Mouse (Mus musculus) liver, embryonic 12.5 days (tissue): ENCODE measurements around the gene Gm43738. TPM values are rescaled to one million over a fixed set of nuclear protein-coding genes. Genes with fewer than 3 reads are reported as not detected.
"Not testable (repeated sequence)": the region's sequence is repeated elsewhere in the genome, so short reads cannot be mapped to it uniquely, and the experiment has no call there.

Experiments
- ATAC-seq: fragments of 200-750 bp; cut with Nextera tagmentation; 2 replicates; pipeline ENCODE4 v1.8.0; 2017; ENCODE audit warnings: moderate number of reproducible peaks, mild to moderate bottlenecking, moderate library complexity
- H3K27ac ChIP-seq: fragments of 300-500 bp; sonication (generic); 2 replicates; pipeline ENCODE4 v1.5.1; 2016; ENCODE audit warnings: mild to moderate bottlenecking
- H3K27me3 ChIP-seq: fragments of 300-500 bp; sonication (generic); replicated peaks from 2 replicates; pipeline ENCODE4 v1.6.1; 2016; ENCODE audit warnings: mild to moderate bottlenecking, moderate library complexity
- H3K36me3 ChIP-seq: fragments of 300-500 bp; sonication (generic); 2 replicates; pipeline ENCODE4 v1.6.1; 2016; ENCODE audit warnings: mild to moderate bottlenecking, moderate library complexity
- H3K4me1 ChIP-seq: fragments of 300-500 bp; sonication (generic); 2 replicates; pipeline ENCODE4 v1.6.1; 2016
- H3K4me2 ChIP-seq: fragments of 300-500 bp; sonication (generic); 2 replicates; pipeline ENCODE4 v1.6.1; 2016; ENCODE audit warnings: mild to moderate bottlenecking, moderate library complexity
- H3K4me3 ChIP-seq: fragments of 300-500 bp; sonication (generic); 2 replicates; pipeline ENCODE4 v1.5.1; 2016; ENCODE audit warnings: mild to moderate bottlenecking, moderate library complexity
- H3K9ac ChIP-seq: fragments of 300-500 bp; sonication (generic); 2 replicates; pipeline ENCODE4 v1.6.1; 2016; ENCODE audit warnings: mild to moderate bottlenecking, moderate library complexity
- H3K9me3 ChIP-seq: fragments of 300-500 bp; sonication (generic); replicated peaks from 2 replicates; pipeline ENCODE4 v1.6.1; 2016; ENCODE audit warnings: mild to moderate bottlenecking, moderate library complexity
- WGBS: fragments of 180-500 bp; shearing (Covaris S2); methylation state at CpG from one replicate; pipeline ENCODE4 v1.1.7; 2016; ENCODE audit not compliant: insufficient replicate concordance; 5-methylcytosine and 5-hydroxymethylcytosine counted together
- polyA plus RNA-seq: library from polyadenylated mRNA; unstranded; fragments of >200 nt; fragmentation: Nextera tagmentation; extraction: Ambion mirVana; gene quantifications from 2 replicates; pipeline ENCODE4 v1.2.1, GENCODE M21; 2016

Gm43738 gene
- polyA plus RNA-seq, 1 experiment from 2014 or later: 0.06 TPM

DNA sequence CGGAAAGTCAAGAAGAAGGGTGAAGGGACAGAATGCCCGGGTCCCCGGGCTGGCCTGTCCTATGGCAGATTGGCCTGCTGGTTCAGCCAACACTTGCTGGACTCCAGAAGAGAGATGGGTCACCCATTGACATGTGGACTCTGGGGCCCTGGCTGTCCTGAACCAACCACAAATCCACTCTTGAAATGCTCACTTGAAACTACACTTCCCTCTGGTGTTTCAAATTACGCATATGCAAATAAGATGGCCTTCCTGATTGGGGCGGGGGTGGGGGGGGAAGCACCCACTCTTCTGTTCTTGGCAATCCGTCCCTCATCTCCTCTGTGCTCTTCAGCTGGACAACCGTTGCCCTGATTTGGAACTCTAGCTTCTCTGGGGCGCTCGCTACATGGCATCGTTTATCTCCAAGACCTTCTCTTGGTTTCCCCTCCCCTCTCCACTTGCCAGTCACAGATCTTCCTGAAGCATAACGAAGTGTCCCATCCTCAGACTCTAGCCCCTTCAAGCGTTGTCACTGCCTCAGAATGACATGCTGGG is 16.2 kb downstream of the Gm43738 start:
- Histone ChIP-seq H3K4me1 (peaks cover 42% of the 10 kb centered on the region), H3K4me2 (no peak overlapping the region), H3K9ac (no peak overlapping the region), H3K36me3 (peaks cover 23% of the 10 kb centered on the region), H3K27me3 (peaks cover 10% of the 10 kb centered on the region), H3K9me3 (no peaks in the 10 kb centered on the region), H3K4me3 (no peak overlapping the region), H3K27ac (no peak overlapping the region)
- WGBS: 68% methylated on average over 12 of the region's 12 CpGs
- no peak for ATAC-seq

DNA sequence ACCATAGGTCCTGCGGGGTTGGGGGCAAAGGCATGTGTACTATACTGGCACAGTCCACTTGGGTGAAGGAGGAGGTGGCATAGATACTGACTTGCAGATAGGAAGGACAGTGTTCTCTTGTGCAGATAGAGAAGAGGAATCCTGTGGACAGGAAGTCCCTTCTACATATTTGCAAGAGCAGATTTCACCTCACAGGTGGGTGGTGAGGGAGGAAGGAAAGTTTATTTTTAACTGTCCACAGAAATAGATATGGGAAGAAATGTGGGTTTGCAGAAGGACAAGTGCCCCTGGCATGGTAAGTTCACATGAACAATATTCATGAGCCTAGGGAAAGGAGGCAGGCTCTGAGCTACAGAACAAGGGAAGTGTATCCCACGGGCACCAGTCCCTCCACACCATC is 16.8 kb downstream of the Gm43738 start:
- 69% methylated on average over 2 of the region's 2 CpGs for WGBS
- Histone ChIP-seq H3K27ac (no peak overlapping the region), H3K4me3 (no peak overlapping the region), H3K27me3 (peaks cover 10% of the 10 kb centered on the region), H3K9ac (no peak overlapping the region), H3K4me1 (peaks cover 37% of the 10 kb centered on the region), H3K4me2 (no peak overlapping the region), H3K9me3 (no peaks in the 10 kb centered on the region), H3K36me3 (peaks cover 29% of the 10 kb centered on the region)
- no peak for ATAC-seq

DNA sequence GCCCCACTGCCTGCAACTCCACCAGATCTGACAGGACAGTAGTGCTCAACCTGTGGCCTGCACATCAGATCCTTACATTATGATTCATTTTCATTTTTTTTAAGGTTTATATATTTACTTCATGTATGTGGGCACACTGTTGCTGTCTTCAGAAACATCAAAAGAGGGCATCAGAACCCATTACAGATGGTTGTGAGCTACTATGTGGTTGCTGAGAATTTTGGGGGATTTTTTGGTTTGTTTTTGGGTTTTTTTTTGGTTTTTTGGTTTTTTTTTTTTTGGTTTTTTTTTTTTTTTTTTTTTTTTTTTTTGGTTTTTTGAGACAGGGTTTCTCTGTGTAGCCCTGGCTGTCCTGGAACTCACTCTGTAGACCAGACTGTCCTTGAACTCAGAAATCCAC is 18.6 kb downstream of the Gm43738 start:
- Histone ChIP-seq H3K36me3 (peaks cover 43% of the 10 kb centered on the region), H3K4me1 (peaks cover 18% of the 10 kb centered on the region)
- H3K27ac ChIP-seq, H3K4me2 ChIP-seq, H3K4me3 ChIP-seq, H3K9me3 ChIP-seq, ATAC-seq, H3K27me3 ChIP-seq, H3K9ac ChIP-seq: not testable (repeated sequence)

DNA sequence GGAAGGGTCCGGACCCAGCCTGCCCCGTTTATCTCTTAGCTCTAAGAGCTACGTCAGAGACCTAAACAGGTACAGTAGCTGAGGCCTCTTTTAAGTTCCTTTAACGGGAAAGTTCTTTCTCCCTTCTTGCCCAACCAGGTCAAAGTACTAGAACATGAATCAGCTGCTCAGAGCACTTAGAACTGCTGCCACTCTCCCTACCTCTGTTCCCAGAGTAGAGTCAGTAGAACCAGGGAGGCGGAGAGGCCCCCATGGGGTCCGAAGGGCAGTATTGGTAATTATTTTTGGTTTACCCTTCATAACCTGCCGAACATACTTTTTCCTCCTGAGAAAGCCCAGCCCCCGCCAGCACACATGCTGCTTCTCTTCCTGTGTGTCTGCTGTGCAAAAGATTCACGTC is 23.5 kb downstream of the Gm43738 start:
- Histone ChIP-seq H3K27me3 (no peaks in the 10 kb centered on the region), H3K4me1 (peaks cover 12% of the 10 kb centered on the region), H3K36me3 (peaks cover 85% of the 10 kb centered on the region), H3K9ac (no peak overlapping the region), H3K9me3 (no peaks in the 10 kb centered on the region), H3K27ac (no peak overlapping the region), H3K4me3 (no peak overlapping the region), H3K4me2 (no peak overlapping the region)
- no peak for ATAC-seq
- 89% methylated on average over 9 of the region's 9 CpGs for WGBS

DNA sequence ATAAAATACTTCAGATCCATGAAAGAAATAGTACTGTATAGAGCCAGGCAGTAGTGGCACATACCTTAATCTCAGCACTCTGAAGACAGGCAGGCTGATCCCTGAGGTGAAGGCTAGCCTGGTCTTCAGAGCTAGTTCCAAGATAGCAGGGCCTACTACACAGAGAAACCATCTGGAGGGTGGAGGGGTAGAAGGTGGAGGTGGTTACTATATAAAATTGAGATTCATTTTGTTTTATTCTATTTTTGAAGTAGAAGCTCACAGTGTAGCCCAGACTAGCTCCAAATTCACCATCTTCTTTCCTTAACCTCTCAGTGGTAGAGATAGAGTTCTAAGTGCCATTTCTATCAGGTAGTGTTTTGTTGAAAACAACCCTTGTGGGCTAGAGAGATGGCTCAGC is 33.6 kb downstream of the Gm43738 start:
- Histone ChIP-seq H3K27me3 (no peaks in the 10 kb centered on the region), H3K4me2 (no peak overlapping the region), H3K4me1 (no peaks in the 10 kb centered on the region), H3K9ac (no peak overlapping the region), H3K27ac (no peak overlapping the region), H3K36me3 (peaks cover 97% of the 10 kb centered on the region), H3K4me3 (no peak overlapping the region), H3K9me3 (no peaks in the 10 kb centered on the region)
- no peak for ATAC-seq

DNA sequence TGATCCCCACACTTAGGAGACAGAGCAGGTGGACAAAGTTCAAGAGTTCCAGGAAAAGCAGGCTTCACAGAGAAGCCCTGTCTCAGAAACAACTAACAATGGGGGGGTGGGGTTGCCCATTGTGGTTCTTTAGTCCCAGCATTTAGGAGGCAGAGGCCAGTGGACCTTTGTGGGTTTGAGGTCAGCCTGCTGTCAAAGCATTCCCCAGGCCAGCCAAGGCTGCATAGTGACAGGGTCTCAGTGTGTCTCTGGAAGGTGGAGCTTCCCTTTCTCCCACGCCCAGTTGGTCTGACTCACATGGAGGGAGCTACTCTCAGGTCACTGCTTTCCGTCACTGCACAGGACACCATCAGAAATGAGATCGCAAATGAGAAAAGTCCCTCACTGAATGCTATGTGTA is 39.2 kb downstream of the Gm43738 start:
- no peak overlapping the region for H3K4me3 ChIP-seq
- no peak for ATAC-seq

DNA sequence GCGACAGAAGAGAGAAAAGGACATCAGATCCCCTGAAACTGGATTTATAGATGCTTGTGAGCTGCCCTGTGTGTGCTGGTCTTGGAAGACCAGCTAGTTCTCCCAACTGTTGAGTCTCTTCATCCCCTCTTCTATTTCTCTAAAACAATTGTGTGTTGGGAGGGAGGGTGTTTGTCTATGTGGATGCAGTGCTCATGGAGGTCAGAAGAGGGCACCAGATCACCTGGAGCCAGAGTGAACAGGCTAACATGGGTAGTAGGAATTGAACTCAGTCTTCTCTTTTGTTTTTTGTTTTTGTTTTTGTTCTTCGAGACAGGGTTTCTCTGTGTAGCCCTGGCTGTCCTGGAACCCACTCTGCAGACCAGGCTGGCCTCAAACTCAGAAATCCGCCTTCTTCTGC is 42.1 kb downstream of the Gm43738 start:
- Histone ChIP-seq H3K9me3 (no peaks in the 10 kb centered on the region), H3K27me3 (no peaks in the 10 kb centered on the region), H3K4me1 (no peaks in the 10 kb centered on the region), H3K36me3 (peaks cover 99% of the 10 kb centered on the region), H3K9ac (no peak overlapping the region), H3K4me3 (no peak overlapping the region), H3K27ac (no peak overlapping the region), H3K4me2 (no peak overlapping the region)
- WGBS: 73% methylated on average over 3 of the region's 3 CpGs
- ATAC-seq: no peak

More for the DNA sequence above, 39.2 kb downstream of the Gm43738 start:
- Histone ChIP-seq H3K9me3 (no peaks in the 10 kb centered on the region), H3K27ac (no peak overlapping the region), H3K9ac (no peak overlapping the region), H3K4me2 (no peak overlapping the region), H3K36me3 (peaks cover 99% of the 10 kb centered on the region), H3K4me1 (no peaks in the 10 kb centered on the region), H3K27me3 (no peaks in the 10 kb centered on the region)
- 86% methylated on average over 3 of the region's 3 CpGs for WGBS

DNA sequence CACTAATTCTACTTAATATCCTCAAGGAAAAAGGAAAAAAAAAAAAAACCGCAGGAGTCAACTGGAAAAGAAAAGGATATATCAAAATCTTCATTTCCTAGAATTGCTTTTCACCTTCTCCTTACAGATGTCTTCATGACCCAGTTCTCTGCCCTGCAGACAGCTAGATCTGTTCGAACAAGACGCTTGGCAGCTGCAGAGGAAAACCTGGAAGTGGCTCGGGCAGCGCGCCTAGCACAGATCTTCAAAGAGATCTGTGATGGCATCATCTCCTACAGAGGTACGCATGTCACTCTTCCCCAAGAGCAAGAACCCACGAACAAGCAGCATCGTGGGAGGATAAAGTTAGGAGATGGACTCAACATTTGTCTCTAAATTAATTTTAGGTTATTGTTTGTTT is 42.5 kb downstream of the Gm43738 start:
- Histone ChIP-seq H3K9me3 (no peaks in the 10 kb centered on the region), H3K9ac (no peak overlapping the region), H3K4me2 (no peak overlapping the region), H3K36me3 (peaks cover 99% of the 10 kb centered on the region), H3K27me3 (no peaks in the 10 kb centered on the region), H3K4me3 (no peak overlapping the region), H3K4me1 (no peaks in the 10 kb centered on the region), H3K27ac (no peak overlapping the region)
- WGBS: 88% methylated on average over 9 of the region's 9 CpGs
- no peak for ATAC-seq

DNA sequence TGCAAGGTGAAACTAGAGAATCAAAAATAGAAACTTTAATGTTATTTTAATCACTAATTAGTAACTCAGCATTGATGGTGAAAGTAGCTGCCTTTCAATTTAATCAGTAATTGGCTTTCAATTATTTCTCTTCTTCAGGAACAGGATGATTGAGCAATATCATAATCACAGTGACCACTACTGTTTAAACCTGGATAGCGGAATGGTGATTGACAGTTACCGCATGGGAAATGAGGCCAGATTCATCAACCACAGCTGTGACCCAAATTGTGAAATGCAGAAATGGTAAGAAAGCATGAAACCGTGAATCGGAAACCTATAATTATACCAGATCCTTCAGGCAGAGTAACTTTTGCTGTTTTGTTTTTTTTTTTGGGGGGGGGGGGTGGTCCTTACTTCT is 57.5 kb downstream of the Gm43738 start:
- no peak for ATAC-seq
- Histone ChIP-seq H3K4me1 (no peaks in the 10 kb centered on the region), H3K36me3 (peaks cover 93% of the 10 kb centered on the region), H3K9me3 (no peaks in the 10 kb centered on the region), H3K27me3 (no peaks in the 10 kb centered on the region), H3K27ac (no peak overlapping the region), H3K4me2 (no peak overlapping the region), H3K4me3 (no peak overlapping the region), H3K9ac (no peak overlapping the region)
- 87% methylated on average over 4 of the region's 4 CpGs for WGBS

Other genes with a start within 250 kb of the Gm43738 start
- gene Msto1, start 187.1 kb downstream of the Gm43738 start, polyA plus RNA-seq: 24.3 and 26.5 TPM in 2 replicates
- 8.0 and 8.9 TPM in 2 replicates for gene Ash1l, start 150.5 kb downstream of the Gm43738 start, polyA plus RNA-seq
- 133 and 139 TPM in 2 replicates for gene Dap3, start 149.9 kb downstream of the Gm43738 start, polyA plus RNA-seq
- gene Rusc1, start 7.8 kb downstream of the Gm43738 start, polyA plus RNA-seq: 7.7 and 8.8 TPM in 2 replicates
- gene Fdps, start 860 bp upstream of the Gm43738 start, polyA plus RNA-seq: 284 and 291 TPM in 2 replicates
- 162 and 171 TPM in 2 replicates for gene Pklr, start 35.0 kb upstream of the Gm43738 start, polyA plus RNA-seq
- gene Hcn3, start 59.1 kb upstream of the Gm43738 start, polyA plus RNA-seq: 0.81 and 0.86 TPM in 2 replicates
- gene Clk2, start 63.7 kb upstream of the Gm43738 start, polyA plus RNA-seq: 21.1 and 21.2 TPM in 2 replicates
- gene Scamp3, start 76.4 kb upstream of the Gm43738 start, polyA plus RNA-seq: 79.8 and 86.3 TPM in 2 replicates
- 5.3 and 6.6 TPM in 2 replicates for gene Fam189b, start 82.0 kb upstream of the Gm43738 start, polyA plus RNA-seq
- 26.6 and 26.7 TPM in 2 replicates for gene Gba, start 101.8 kb upstream of the Gm43738 start, polyA plus RNA-seq
- 1.7 and 3.1 TPM in 2 replicates for gene Thbs3, start 114.1 kb upstream of the Gm43738 start, polyA plus RNA-seq
- gene Mtx1, start 126.0 kb upstream of the Gm43738 start, polyA plus RNA-seq: 160 and 167 TPM in 2 replicates
- gene Muc1, start 128.0 kb upstream of the Gm43738 start, polyA plus RNA-seq: 0.13 TPM in 1 of 2 replicates, not detected in the other
- gene Krtcap2, start 144.9 kb upstream of the Gm43738 start, polyA plus RNA-seq: 170 and 187 TPM in 2 replicates
- gene Trim46, start 145.2 kb upstream of the Gm43738 start, polyA plus RNA-seq: 0.31 and 0.38 TPM in 2 replicates
- 72.3 and 73.6 TPM in 2 replicates for gene Dpm3, start 158.3 kb upstream of the Gm43738 start, polyA plus RNA-seq
- gene Slc50a1, start 169.5 kb upstream of the Gm43738 start, polyA plus RNA-seq: 19.3 and 21.6 TPM in 2 replicates
- gene Efna1, start 180.0 kb upstream of the Gm43738 start, polyA plus RNA-seq: 5.2 and 5.3 TPM in 2 replicates
- gene Efna3, start 221.9 kb upstream of the Gm43738 start, polyA plus RNA-seq: 0.65 and 1.0 TPM in 2 replicates
- 2.1 and 2.3 TPM in 2 replicates for gene Efna4, start 236.9 kb upstream of the Gm43738 start, polyA plus RNA-seq
- 14.1 and 14.5 TPM in 2 replicates for gene Adam15, start 248.9 kb upstream of the Gm43738 start, polyA plus RNA-seq